Comparison of ENCODE assay signal across 27 mouse cellular contexts in the genomic region with DNA sequence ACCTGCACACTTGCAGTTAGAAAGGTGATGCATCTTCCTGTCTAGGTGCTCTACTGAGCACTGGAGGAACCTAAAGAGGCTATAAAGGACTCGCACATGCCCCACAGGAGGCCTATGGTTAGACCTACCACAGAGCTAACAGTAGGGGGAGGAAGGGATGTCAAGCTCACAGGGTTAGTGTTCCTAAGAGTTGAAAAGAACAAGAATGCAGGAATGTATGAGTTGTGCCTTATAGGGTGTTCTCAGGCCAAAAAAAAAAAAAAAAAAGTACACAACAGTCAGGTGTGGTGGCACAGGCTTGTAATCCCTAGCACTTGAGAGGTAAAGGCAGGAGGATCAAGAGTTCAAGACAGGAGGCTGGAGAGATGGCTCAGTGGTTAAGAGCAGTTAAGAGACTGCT.
"Had no signal": no experiment of that assay in that cellular context is flagged by ENCODE, and none has a peak within 500 bp of the region (broad histone marks: within the 10 kb centered on the region; RNA-seq: fewer than 3 reads in every experiment).

No protein-coding gene starts in this region.

- H3K9ac ChIP-seq: hindbrain, embryonic 12.5 days; hindbrain, embryonic 14.5 days; intestine, embryonic 15.5 days; kidney, embryonic 15.5 days; limb, embryonic 13.5 days; limb, embryonic 15.5 days; liver, embryonic 12.5 days; liver, embryonic 14.5 days had no signal

- H3K4me2 ChIP-seq: heart, embryonic 11.5 days; hindbrain, embryonic 12.5 days; hindbrain, embryonic 14.5 days; intestine, embryonic 15.5 days; kidney, embryonic 15.5 days; limb, embryonic 13.5 days; limb, embryonic 15.5 days; liver, embryonic 12.5 days had no signal

- H3K4me1 ChIP-seq: hindbrain, embryonic 10.5 days; hindbrain, embryonic 12.5 days; kidney, embryonic 15.5 days; limb, embryonic 13.5 days; limb, embryonic 15.5 days had no signal

- H3K9me3 ChIP-seq: hindbrain, embryonic 10.5 days; hindbrain, embryonic 12.5 days; intestine, embryonic 15.5 days; kidney, embryonic 15.5 days; limb, embryonic 13.5 days; limb, embryonic 15.5 days; liver, embryonic 12.5 days had no signal

- ATAC-seq: hindbrain, embryonic 16.5 days; inflammation-experienced regulatory T-cells, adult 6 months; intestine, embryonic 15.5 days; intestine, postnatal 0 days; liver, embryonic 12.5 days had no signal

- H3K4me3 ChIP-seq: gastrocnemius, adult 2 months; heart, adult 2 months; hindbrain, embryonic 10.5 days; hindbrain, embryonic 12.5 days; intestine, embryonic 15.5 days; kidney, embryonic 15.5 days; limb, embryonic 13.5 days; limb, embryonic 15.5 days; liver, embryonic 12.5 days had no signal

- H3K36me3 ChIP-seq: hindbrain, embryonic 10.5 days; hindbrain, embryonic 12.5 days; intestine, embryonic 15.5 days; kidney, embryonic 15.5 days; limb, embryonic 13.5 days; limb, embryonic 15.5 days had no signal

- H3K27ac ChIP-seq: gastrocnemius, adult 2 months; heart, adult 2 months; hindbrain, embryonic 10.5 days; hindbrain, embryonic 12.5 days; hindbrain, embryonic 14.5 days; intestine, embryonic 15.5 days; kidney, embryonic 15.5 days; limb, embryonic 13.5 days; limb, embryonic 15.5 days; liver, embryonic 12.5 days; liver, embryonic 14.5 days had no signal

- H3K27me3 ChIP-seq: hindbrain, embryonic 12.5 days; intestine, embryonic 15.5 days; kidney, embryonic 15.5 days; limb, embryonic 13.5 days; limb, embryonic 15.5 days; liver, embryonic 12.5 days had no signal

- DNase-seq: gastrocnemius, adult 2 months; gastrocnemius, postnatal 10 days; gastrocnemius, postnatal 36 days; heart, adult 11 months; heart, adult 2 months; heart, postnatal 10 days; heart, postnatal 4 days; kidney, adult 18-20 months; kidney, adult 8-10 months; kidney, postnatal 10 days; kidney, postnatal 25 days; layer of hippocampus, adult 9-11 months; layer of hippocampus, postnatal 36 days; left cerebral cortex, postnatal 4 days had no signal
